Mouse (Mus musculus): ENCODE measurements around the gene Pcdh7.
"Not testable (repeated sequence)": the region's sequence is repeated elsewhere in the genome, so short reads cannot be mapped to it uniquely, and the experiment has no call there.

Gene Pcdh7

GRCm38 (mm10) chr5:58174335-58174734, 456.6 kb downstream of the Pcdh7 start:
- DNase-seq, result not testable (repeated sequence)

GRCm38 (mm10) chr5:58175532-58175931, 457.8 kb downstream of the Pcdh7 start:
- no peak for DNase-seq
